Mouse (Mus musculus): ENCODE measurements around the gene Fgf18. TPM values are rescaled to one million over a fixed set of nuclear protein-coding genes. Genes with fewer than 3 reads are reported as not detected.

Gene Fgf18
- polyA plus RNA-seq, 1 experiment from 2014 or later = 7.7 TPM

DNA sequence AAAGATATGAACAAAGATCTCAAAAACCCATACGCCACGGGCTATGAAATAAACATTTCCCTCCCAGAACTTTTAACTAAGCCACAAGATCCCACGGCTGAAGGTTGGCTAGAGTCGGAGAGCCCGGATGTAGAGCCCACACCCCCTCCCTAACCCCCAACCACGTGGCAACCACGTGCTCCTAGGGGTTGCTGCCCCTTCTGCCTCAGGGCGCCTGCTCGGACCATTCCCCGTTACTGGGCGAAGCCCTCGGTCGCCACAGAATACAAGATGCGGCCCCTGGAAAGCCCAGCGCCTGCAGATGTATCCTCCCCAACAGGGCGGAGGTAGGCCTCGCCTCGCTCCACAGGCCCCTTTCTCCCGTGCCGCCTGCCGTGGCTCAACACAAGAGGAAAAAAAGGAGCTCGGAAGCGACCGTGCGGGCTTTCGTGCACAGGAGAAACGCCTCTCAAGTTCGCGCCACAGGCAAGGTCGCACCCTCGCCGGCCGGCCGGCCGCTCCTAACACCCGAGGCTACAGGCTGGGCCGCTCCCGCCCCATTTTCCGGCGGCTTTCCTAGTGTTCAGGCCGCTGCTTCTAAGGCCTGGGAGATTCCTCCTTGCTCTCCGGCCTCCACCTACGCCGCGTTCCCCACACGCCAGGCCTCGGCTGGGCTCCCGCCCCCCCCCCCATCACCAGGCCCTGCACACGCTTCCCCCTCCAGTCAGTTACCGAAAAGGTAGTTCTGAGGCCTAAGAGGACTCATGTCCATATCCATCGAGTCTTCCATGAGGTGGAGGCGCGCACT is 15.2 kb upstream of the Fgf18 start:
- H3K27ac ChIP-seq = peak overlapping the region; percentile 98
- H3K4me1 ChIP-seq (replicated peaks) = peaks cover 20% of the 10 kb centered on the region
- H3K4me3 ChIP-seq = peak overlapping the region; percentile 96
- peak; percentile 82 for DNase-seq (ENCODE audit: low spot score)
- H3K9me3 ChIP-seq = no peaks in the 10 kb centered on the region
- peaks cover 43% of the 10 kb centered on the region for H3K36me3 ChIP-seq
- WGBS = 2% methylated on average over 53 of the region's 53 CpGs
- H3K27me3 ChIP-seq (ENCODE audit: insufficient read depth, poor library complexity, severe bottlenecking) = no peaks in the 10 kb centered on the region

DNA sequence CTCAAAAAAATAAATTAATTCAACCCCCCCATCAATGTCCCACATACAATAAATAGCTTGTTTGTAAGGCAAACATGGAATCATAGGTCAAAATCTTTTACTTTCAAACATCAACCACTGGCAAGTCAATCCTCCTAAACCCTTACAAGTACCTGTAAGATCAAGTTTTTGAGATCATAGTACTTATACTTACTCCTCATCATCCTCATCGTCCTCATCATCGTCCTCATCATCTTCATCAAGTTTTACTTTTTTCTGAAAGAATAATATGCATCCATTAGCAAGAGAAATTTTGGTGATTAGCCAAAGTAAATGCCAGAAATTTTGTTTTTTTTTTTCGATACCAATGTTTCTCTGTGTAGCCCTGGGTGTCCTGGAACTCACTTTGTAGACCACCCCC is 12.5 kb upstream of the Fgf18 start:
- Histone ChIP-seq H3K36me3 (peaks cover 70% of the 10 kb centered on the region), H3K9me3 (no peaks in the 10 kb centered on the region), H3K27ac (no peak overlapping the region), H3K4me3 (no peak overlapping the region), H3K4me1 (replicated peaks) (peaks cover 20% of the 10 kb centered on the region), H3K27me3 (ENCODE audit: insufficient read depth, poor library complexity, severe bottlenecking) (no peaks in the 10 kb centered on the region)
- DNase-seq (ENCODE audit: low spot score) = no peak
- 97% methylated on average over 3 of the region's 3 CpGs for WGBS

DNA sequence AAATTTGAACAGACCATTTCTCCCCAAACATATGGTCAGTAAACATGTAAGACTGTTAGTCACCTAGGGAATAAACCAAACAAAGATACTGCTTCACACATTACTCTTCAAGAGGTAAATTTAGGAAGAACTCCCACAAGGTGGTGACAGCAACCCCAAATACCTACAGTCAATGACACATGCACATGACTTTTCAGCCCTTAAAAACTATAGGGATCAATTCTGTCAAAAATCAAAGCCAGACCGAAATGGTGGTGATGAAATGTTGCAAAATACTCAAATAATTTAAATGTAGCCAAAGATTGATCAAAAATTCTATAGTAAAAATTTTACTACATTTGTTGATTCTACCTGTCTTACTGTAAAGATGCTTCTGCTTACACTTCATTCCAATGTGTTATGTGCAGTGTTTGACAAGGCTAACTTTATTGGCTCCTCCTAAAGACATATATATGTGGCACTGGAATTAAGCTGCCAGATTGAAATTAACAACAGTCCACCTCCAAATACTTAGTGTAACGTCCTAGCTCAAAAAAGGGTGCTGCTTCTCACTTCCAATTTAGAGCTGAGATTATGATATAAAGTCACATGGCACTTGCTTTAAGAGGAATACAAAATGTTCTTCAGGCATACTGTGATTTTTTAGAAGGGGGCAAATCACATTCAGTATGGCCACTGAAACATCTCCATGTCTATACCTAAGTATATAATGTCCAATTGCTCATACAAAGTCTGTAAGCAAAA is 10.4 kb upstream of the Fgf18 start:
- no peak for DNase-seq (ENCODE audit: low spot score)
- H3K36me3 ChIP-seq = peaks cover 91% of the 10 kb centered on the region
- 90% methylated on average over 2 of the region's 2 CpGs for WGBS

DNA sequence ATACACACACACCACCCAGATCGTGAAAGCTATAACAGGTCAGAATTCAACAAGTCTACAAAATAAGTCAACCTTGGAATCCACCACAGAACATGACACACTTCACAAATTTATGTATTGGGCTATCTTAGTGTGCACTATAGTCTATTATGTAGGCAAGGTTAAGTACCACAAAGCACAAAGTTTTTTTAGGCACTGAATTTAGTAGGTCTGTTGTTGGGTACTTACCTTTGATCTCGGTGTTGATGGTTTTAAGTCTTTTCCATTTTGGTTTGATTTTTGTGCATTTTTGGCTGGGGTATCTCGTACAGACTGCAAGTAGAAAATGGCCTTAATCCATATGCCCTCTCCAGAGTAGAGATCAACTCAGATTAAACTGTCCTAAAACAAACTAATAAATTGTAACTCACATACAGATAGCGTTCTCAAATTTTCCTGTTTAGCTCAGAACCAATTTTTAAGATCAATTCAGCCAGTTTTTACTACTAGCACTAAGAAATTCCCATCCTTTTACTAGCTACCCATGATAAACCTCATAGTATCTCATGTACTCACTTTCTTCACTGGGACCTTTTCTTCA is 9.3 kb upstream of the Fgf18 start:
- peaks cover 100% of the 10 kb centered on the region for H3K36me3 ChIP-seq
- WGBS = 92% methylated on average over 4 of the region's 4 CpGs
- no peak for DNase-seq (ENCODE audit: low spot score)

More for the DNA sequence above, 10.4 kb upstream of the Fgf18 start:
- no peaks in the 10 kb centered on the region for H3K9me3 ChIP-seq
- peaks cover 13% of the 10 kb centered on the region for H3K4me1 ChIP-seq (replicated peaks)
- no peak overlapping the region for H3K4me3 ChIP-seq
- H3K27ac ChIP-seq = no peak overlapping the region
- no peaks in the 10 kb centered on the region for H3K27me3 ChIP-seq (ENCODE audit: insufficient read depth, poor library complexity, severe bottlenecking)

DNA sequence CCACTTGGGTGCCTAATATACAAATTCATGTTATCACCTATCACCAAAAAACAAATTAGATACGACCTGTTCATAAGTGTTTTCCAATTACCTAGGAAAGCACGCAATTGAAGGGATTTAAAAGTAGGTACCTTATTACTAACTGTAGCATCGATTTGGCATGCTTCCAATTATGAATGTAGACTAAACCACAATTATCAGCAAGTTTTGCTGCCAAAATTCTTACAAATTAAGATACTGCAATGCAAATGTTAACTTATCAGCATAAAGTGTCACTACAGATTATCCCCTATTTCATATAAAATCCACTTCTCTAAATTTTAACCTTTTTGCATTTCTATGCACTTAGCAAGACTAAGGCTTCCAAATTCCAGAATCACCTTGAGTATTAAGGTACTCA is 7.3 kb upstream of the Fgf18 start:
- Histone ChIP-seq H3K9me3 (no peaks in the 10 kb centered on the region), H3K4me3 (no peak overlapping the region), H3K27me3 (ENCODE audit: insufficient read depth, poor library complexity, severe bottlenecking) (no peaks in the 10 kb centered on the region), H3K4me1 (replicated peaks) (no peaks in the 10 kb centered on the region), H3K27ac (no peak overlapping the region), H3K36me3 (peaks cover 100% of the 10 kb centered on the region)
- no peak for DNase-seq (ENCODE audit: low spot score)
- 93% methylated on average over 3 of the region's 3 CpGs for WGBS

More for the DNA sequence above, 9.3 kb upstream of the Fgf18 start:
- no peaks in the 10 kb centered on the region for H3K9me3 ChIP-seq
- no peak overlapping the region for H3K27ac ChIP-seq
- H3K27me3 ChIP-seq (ENCODE audit: insufficient read depth, poor library complexity, severe bottlenecking) = no peaks in the 10 kb centered on the region
- no peak overlapping the region for H3K4me3 ChIP-seq
- H3K4me1 ChIP-seq (replicated peaks) = peaks cover 13% of the 10 kb centered on the region

DNA sequence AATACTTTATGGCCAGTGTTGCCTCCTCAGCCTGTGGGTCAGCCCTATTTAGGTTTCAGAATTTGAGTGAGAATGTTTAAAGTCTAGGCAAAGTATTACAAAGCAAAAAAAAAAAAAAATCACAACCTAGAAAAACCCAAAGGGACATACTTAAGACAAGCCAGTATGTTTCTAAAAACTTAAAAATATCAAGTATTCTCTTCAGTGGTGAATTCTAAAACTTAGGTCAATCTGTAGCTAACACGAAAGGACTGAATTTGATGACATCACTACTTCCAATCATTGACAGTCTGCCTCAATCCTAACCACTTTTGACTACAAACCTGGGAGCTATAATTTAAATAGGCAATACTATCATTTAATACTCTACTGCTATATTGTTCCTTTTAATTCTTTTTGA is 5.8 kb upstream of the Fgf18 start:
- DNase-seq (ENCODE audit: low spot score) = no peak
- Histone ChIP-seq H3K27ac (no peak overlapping the region), H3K36me3 (peaks cover 87% of the 10 kb centered on the region), H3K4me3 (no peak overlapping the region), H3K4me1 (replicated peaks) (peaks cover 7% of the 10 kb centered on the region), H3K27me3 (ENCODE audit: insufficient read depth, poor library complexity, severe bottlenecking) (0 out of 2 replicates have a peak, but pooled peaks cover 1% of the 10 kb centered on the region), H3K9me3 (no peaks in the 10 kb centered on the region)
- 90% methylated on average over 1 of the region's 1 CpGs for WGBS

DNA sequence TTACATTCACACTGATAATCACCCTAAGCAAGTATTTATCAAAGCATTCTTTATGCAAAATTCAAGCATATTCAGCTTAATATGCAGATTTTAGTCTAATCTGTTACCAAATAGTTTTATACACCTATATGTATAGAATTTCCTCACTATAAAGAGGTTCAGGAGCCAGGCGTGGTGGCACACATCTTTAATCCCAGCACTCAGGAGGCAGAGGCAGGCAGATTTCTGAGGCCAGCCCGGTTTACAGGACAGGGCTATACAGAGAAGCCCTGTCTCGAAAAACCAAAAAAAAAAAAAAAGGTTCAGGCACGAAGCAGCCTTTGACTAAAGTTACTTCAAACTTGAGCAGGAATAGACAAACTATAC is 4.6 kb upstream of the Fgf18 start:
- peaks cover 75% of the 10 kb centered on the region for H3K36me3 ChIP-seq
- no peaks in the 10 kb centered on the region for H3K9me3 ChIP-seq
- WGBS = 79% methylated on average over 4 of the region's 4 CpGs
- H3K4me3 ChIP-seq = no peak overlapping the region
- H3K4me1 ChIP-seq (replicated peaks) = peaks cover 20% of the 10 kb centered on the region
- DNase-seq (ENCODE audit: low spot score) = no peak
- peaks cover 14% of the 10 kb centered on the region for H3K27me3 ChIP-seq (ENCODE audit: insufficient read depth, poor library complexity, severe bottlenecking)
- H3K27ac ChIP-seq = no peak overlapping the region

DNA sequence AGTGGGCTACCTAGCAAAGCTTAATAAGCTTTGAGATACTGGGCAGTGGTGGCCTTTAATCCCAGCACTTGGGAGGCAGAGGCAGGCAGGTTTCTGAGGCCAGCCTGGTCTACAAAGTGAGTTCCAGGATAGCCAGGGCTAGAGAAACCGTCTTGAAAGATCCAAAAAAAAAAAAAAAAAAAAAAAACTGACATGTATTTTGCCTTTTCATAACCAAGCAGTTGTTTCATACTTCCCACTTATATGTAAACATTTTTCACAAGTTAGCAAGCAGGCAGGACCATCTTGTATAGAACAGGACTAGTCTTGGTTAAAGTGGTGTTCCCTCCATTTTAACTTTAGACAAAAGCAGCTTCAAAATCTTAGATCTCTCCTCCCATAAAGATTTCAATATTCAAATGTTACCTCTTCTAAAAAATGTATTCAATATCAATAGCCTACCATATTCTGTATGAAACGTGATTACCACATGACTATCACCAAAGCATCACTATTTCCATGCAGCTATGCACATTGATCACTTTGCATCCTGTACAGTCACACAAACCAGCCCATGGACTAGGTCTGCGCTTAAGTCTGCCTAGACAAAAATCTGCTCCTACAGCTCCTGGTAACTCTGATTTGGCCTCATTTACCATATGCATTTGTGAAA is 4.1 kb upstream of the Fgf18 start:
- peaks cover 70% of the 10 kb centered on the region for H3K36me3 ChIP-seq
- H3K4me3 ChIP-seq = no peak overlapping the region
- H3K9me3 ChIP-seq = no peaks in the 10 kb centered on the region
- peaks cover 24% of the 10 kb centered on the region for H3K4me1 ChIP-seq (replicated peaks)
- H3K27ac ChIP-seq = no peak overlapping the region
- 73% methylated on average over 3 of the region's 3 CpGs for WGBS
- H3K27me3 ChIP-seq (ENCODE audit: insufficient read depth, poor library complexity, severe bottlenecking) = peaks cover 19% of the 10 kb centered on the region
- DNase-seq (ENCODE audit: low spot score) = no peak

DNA sequence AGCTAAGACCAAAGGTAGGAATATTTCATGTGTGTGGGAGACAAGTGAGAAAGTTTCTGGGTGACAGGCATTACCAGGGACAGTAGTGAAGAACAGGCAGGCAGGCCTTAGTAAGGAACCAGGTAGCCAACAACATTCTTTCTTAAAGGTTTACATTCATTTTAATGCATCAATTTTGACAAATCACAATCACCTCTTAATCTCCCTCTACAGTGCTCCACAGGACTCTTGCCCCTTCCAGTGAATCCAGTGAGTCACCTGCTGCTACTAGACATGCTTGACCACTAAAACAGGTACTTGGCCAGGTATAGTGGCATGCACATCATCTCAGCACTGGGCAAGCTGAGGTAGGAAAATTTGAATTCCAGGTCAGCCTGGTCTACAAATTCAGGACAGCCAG is 3.2 kb upstream of the Fgf18 start:
- no peaks in the 10 kb centered on the region for H3K9me3 ChIP-seq
- no peak overlapping the region for H3K27ac ChIP-seq
- H3K27me3 ChIP-seq (ENCODE audit: insufficient read depth, poor library complexity, severe bottlenecking) = peaks cover 28% of the 10 kb centered on the region
- peaks cover 61% of the 10 kb centered on the region for H3K36me3 ChIP-seq
- no peak for DNase-seq (ENCODE audit: low spot score)
- H3K4me3 ChIP-seq = no peak overlapping the region
- H3K4me1 ChIP-seq (replicated peaks) = peaks cover 33% of the 10 kb centered on the region

DNA sequence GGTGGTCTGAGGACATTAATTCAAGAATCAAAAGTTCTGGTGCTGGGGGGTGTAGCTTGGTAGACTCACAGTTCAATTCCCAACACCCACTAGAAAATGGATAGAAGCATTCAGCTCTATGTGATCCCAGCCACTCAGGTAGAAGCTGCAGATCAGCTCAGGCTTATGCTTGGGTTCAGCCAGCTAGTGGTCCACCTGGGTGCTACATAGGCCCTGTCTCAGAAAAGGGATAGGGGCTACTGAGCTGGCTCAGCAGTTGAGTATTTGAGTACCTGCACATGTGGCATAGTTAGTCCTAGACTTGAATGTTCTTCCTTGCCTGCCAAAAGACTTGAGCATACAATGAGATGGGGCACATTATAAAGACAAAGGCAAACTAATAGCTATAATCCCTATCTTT is 2.3 kb upstream of the Fgf18 start:
- peaks cover 52% of the 10 kb centered on the region for H3K36me3 ChIP-seq

DNA sequence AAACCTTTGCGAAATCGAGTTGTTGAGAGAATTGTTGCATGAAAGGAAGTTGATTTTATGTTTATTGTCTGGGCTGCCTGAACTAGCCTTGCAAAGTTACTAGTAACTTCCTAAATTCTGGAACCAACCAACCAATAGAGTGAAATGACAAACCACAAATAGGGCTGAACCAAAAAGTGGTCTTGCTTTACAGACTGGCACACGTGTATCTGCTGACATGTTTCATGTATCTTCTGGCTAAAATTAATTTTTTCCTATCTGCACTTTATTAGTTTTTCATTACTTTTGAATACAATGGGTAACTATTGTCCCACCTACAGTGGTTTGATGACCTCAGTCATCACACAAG is 1.9 kb upstream of the Fgf18 start:
- no peak overlapping the region for H3K4me3 ChIP-seq
- no peaks in the 10 kb centered on the region for H3K9me3 ChIP-seq
- peaks cover 46% of the 10 kb centered on the region for H3K4me1 ChIP-seq (replicated peaks)
- DNase-seq (ENCODE audit: low spot score) = no peak
- H3K27ac ChIP-seq = no peak overlapping the region
- 29% methylated on average over 3 of the region's 3 CpGs for WGBS
- peaks cover 48% of the 10 kb centered on the region for H3K36me3 ChIP-seq
- peaks cover 41% of the 10 kb centered on the region for H3K27me3 ChIP-seq (ENCODE audit: insufficient read depth, poor library complexity, severe bottlenecking)

More for the DNA sequence above, 2.3 kb upstream of the Fgf18 start:
- no peak for DNase-seq (ENCODE audit: low spot score)
- Histone ChIP-seq H3K4me3 (no peak overlapping the region), H3K4me1 (replicated peaks) (peaks cover 42% of the 10 kb centered on the region), H3K27ac (no peak overlapping the region), H3K27me3 (ENCODE audit: insufficient read depth, poor library complexity, severe bottlenecking) (peaks cover 37% of the 10 kb centered on the region), H3K9me3 (no peaks in the 10 kb centered on the region)

DNA sequence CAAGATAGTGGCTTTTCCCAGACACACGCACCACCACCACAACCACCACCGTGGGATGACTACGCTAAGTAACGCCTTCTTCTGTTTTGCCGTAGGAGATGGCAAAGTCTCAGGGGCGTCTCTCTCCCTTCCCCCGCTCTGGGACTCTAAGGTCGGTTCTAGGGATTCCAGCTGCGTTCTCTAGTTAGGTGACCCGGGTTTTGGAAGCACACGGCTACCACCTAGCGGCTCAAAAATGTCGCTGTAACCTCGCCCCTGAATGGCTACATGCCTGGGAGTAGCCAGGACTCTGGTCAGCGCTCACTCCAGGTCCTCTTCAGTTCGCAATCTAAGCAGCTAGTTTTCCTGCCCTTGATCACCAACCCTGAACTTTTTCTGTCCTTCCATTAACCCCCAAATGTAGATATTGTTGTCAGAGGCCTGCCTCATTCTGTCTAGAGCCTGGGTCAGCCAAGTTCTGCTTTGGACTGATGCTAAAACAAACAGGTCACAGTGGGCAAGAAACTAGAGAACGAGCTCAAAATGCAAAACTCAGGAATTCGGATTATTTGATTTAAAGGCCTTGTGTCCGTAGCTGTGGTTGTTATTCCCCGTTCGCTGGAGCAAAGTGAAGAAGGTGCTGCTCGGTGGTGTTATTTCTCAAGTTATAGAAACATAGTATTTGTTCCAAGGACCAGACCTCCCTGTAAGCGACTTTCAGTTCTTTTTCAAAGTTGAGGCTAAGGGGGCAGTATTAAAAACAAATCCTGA is 1.3 kb upstream of the Fgf18 start:
- 6% methylated on average over 23 of the region's 23 CpGs for WGBS
- H3K27me3 ChIP-seq (ENCODE audit: insufficient read depth, poor library complexity, severe bottlenecking) = peaks cover 46% of the 10 kb centered on the region
- peak overlapping the region; percentile 86 for H3K27ac ChIP-seq
- H3K36me3 ChIP-seq = peaks cover 42% of the 10 kb centered on the region
- DNase-seq (ENCODE audit: low spot score) = peak; percentile 87
- H3K9me3 ChIP-seq = no peaks in the 10 kb centered on the region
- H3K4me3 ChIP-seq = peak overlapping the region; percentile 74
- peaks cover 51% of the 10 kb centered on the region for H3K4me1 ChIP-seq (replicated peaks)

Measured in hindbrain, embryonic 10.5 days (tissue).